Mouse (Mus musculus) 3T3-L1 (cell line): ENCODE results near the gene Sppl2b.
"Not testable (repeated sequence)": the region's sequence is repeated elsewhere in the genome, so short reads cannot be mapped to it uniquely, and the experiment has no call there.

Experiments
- DNase-seq: peaks from one replicate; pipeline ENCODE4 v3.0.0-alpha.2; 2015; ENCODE audit warnings: low read depth, low spot score

Gene Sppl2b

GRCm38 (mm10) chr10:80823847-80824643, 31.0 kb upstream of the Sppl2b start:
- DNase-seq, result no peak

GRCm38 (mm10) chr10:80824827-80825226, 30.2 kb upstream of the Sppl2b start:
- DNase-seq, result no peak

GRCm38 (mm10) chr10:80826151-80827062, 28.7 kb upstream of the Sppl2b start, which contains the start of gene Oaz1:
Gene Oaz1 (plus strand): TSS chr10:80826656.
- peak; percentile 100 for DNase-seq

- no peak for DNase-seq
Measured at GRCm38 (mm10) chr10:80827063-80827869, 27.8 kb upstream of the Sppl2b start.

GRCm38 (mm10) chr10:80827870-80828420, 27.1 kb upstream of the Sppl2b start:
- no peak for DNase-seq

- not testable (repeated sequence) for DNase-seq
Measured at GRCm38 (mm10) chr10:80828587-80828986, 26.5 kb upstream of the Sppl2b start.

GRCm38 (mm10) chr10:80829359-80830278, 25.5 kb upstream of the Sppl2b start:
- no peak for DNase-seq

- DNase-seq, result no peak
Measured at GRCm38 (mm10) chr10:80831136-80831535, 23.9 kb upstream of the Sppl2b start.

- no peak for DNase-seq
Measured at GRCm38 (mm10) chr10:80832818-80833217, 22.3 kb upstream of the Sppl2b start.

GRCm38 (mm10) chr10:80835617-80836016, 19.5 kb upstream of the Sppl2b start:
- no peak for DNase-seq

- no peak for DNase-seq
Measured at GRCm38 (mm10) chr10:80836949-80837379, 18.1 kb upstream of the Sppl2b start.

GRCm38 (mm10) chr10:80837827-80838226, 17.2 kb upstream of the Sppl2b start:
- DNase-seq, result no peak

GRCm38 (mm10) chr10:80838346-80838912, 16.6 kb upstream of the Sppl2b start:
- peak; percentile 63 for DNase-seq

GRCm38 (mm10) chr10:80839848-80840247, 15.2 kb upstream of the Sppl2b start:
- no peak for DNase-seq

GRCm38 (mm10) chr10:80841685-80842084, 13.4 kb upstream of the Sppl2b start:
- DNase-seq, result no peak

GRCm38 (mm10) chr10:80842334-80842733, 12.7 kb upstream of the Sppl2b start:
- DNase-seq, result no peak

- no peak for DNase-seq
Measured at GRCm38 (mm10) chr10:80843087-80843930, 11.8 kb upstream of the Sppl2b start.

GRCm38 (mm10) chr10:80843931-80844547, 11.0 kb upstream of the Sppl2b start, which contains the start of gene Lingo3:
Gene Lingo3 (minus strand): TSS chr10:80844039.
- DNase-seq, result no peak
